Mouse (Mus musculus) MEL (cell line): ENCODE results near the gene Dpysl4. TPM values are rescaled to one million over a fixed set of nuclear protein-coding genes. Genes with fewer than 3 reads are reported as not detected.

Source experiments
- DNase-seq: peaks from one replicate; pipeline ENCODE4 v3.0.0; 2011; ENCODE audit warnings: low read depth, low spot score
- H3K27ac ChIP-seq: 2 replicates; pipeline ENCODE4 v1.5.1; 2012; ENCODE audit warnings: low read depth, mild to moderate bottlenecking, control low read depth, low read length, moderate library complexity; ENCODE audit not compliant: control insufficient read depth
- H3K27me3 ChIP-seq, 2 experiments: fragments of 150-350 bp in 1 of 2; sonication (generic) in 1 of 2; 2 replicates each; pipeline ENCODE4 v1.6.1; 2012; ENCODE audit warnings: low read length in 2 of 2, mild to moderate bottlenecking in 2 of 2, improper control_type of control experiment in 1 of 2, moderate library complexity in 1 of 2; ENCODE audit not compliant: insufficient read depth in 2 of 2, control insufficient read depth in 1 of 2
- H3K36me3 ChIP-seq, 2 experiments: 2 replicates each; pipeline ENCODE4 v1.6.1; 2012 to 2014; ENCODE audit warnings: low read length in 2 of 2, improper control_type of control experiment in 1 of 2, inconsistent platforms in 1 of 2, mild to moderate bottlenecking in 1 of 2; ENCODE audit not compliant: insufficient read depth in 2 of 2, control insufficient read depth in 1 of 2
- H3K4me1 ChIP-seq, 2 experiments: fragments of 150-350 bp in 1 of 2; sonication (generic) in 1 of 2; 2 replicates each; pipeline ENCODE4 v1.6.1; 2012; ENCODE audit warnings: low read length in 2 of 2, improper control_type of control experiment in 1 of 2, mild to moderate bottlenecking in 1 of 2; ENCODE audit not compliant: insufficient read depth in 2 of 2, control insufficient read depth in 1 of 2
- H3K4me3 ChIP-seq, 2 experiments: fragments of 150-350 bp in 1 of 2; sonication (generic) in 1 of 2; 2 replicates each; pipeline ENCODE4 v1.5.1; 2012; ENCODE audit warnings: low read depth in 2 of 2, low read length in 2 of 2, mild to moderate bottlenecking in 2 of 2, moderate library complexity in 2 of 2, control low read depth in 1 of 2, improper control_type of control experiment in 1 of 2; ENCODE audit not compliant: control insufficient read depth in 1 of 2, insufficient read depth in 1 of 2
- H3K79me2 ChIP-seq: 2 replicates; pipeline ENCODE4 v1.6.1; 2012; ENCODE audit warnings: mild to moderate bottlenecking, low read length, moderate library complexity; ENCODE audit not compliant: control insufficient read depth, poor library complexity, insufficient read depth
- H3K9ac ChIP-seq: 2 replicates; pipeline ENCODE4 v1.6.1; 2012; ENCODE audit warnings: low read depth, mild to moderate bottlenecking, control low read depth, low read length, moderate library complexity; ENCODE audit not compliant: control insufficient read depth, poor library complexity, severe bottlenecking
- H3K9me3 ChIP-seq: fragments of 150-350 bp; sonication (generic); replicated peaks from 2 replicates; pipeline ENCODE4 v1.6.1; 2012; ENCODE audit warnings: mild to moderate bottlenecking, low read length, improper control_type of control experiment, moderate library complexity; ENCODE audit not compliant: insufficient read depth
- BHLHE40 ChIP-seq: IDR thresholded peaks from 2 replicates; pipeline ENCODE4 v1.6.1; 2012; ENCODE audit warnings: low read depth, mild to moderate bottlenecking, inconsistent platforms, low read length, improper control_type of control experiment, borderline replicate concordance
- CHD1 ChIP-seq: IDR thresholded peaks from 2 replicates; pipeline ENCODE4 v1.6.1; 2012; ENCODE audit warnings: low read depth, mild to moderate bottlenecking, inconsistent platforms, low read length, improper control_type of control experiment
- CHD2 ChIP-seq: IDR thresholded peaks from 2 replicates; pipeline ENCODE4 v1.6.1; 2011; ENCODE audit warnings: low read length, improper control_type of control experiment
- CTCF ChIP-seq, 3 experiments: IDR thresholded peaks in 2 of 3; conservative IDR thresholded peaks in 1 of 3; 2 replicates each; pipeline ENCODE4 v1.5.1; 2011 to 2012; ENCODE audit warnings: low read length in 3 of 3, low read depth in 2 of 3, mild to moderate bottlenecking in 2 of 3, improper control_type of control experiment in 1 of 3, inconsistent platforms in 1 of 3, mixed read lengths in 1 of 3, moderate library complexity in 1 of 3; ENCODE audit not compliant: control insufficient read depth in 1 of 3, insufficient read depth in 1 of 3, poor library complexity in 1 of 3, severe bottlenecking in 1 of 3
- ELF1 ChIP-seq: IDR thresholded peaks from 2 replicates; pipeline ENCODE4 v1.6.1; 2014; ENCODE audit warnings: low read depth, mild to moderate bottlenecking, inconsistent platforms, low read length, improper control_type of control experiment, moderate library complexity
- EP300 ChIP-seq, 2 experiments: IDR thresholded peaks; 2 replicates each; pipeline ENCODE4 v1.6.1; 2011; ENCODE audit warnings: improper control_type of control experiment in 2 of 2, low read length in 2 of 2, low read depth in 1 of 2, mild to moderate bottlenecking in 1 of 2
- ETS1 ChIP-seq: IDR thresholded peaks from 2 replicates; pipeline ENCODE4 v1.6.1; 2012; ENCODE audit warnings: low read depth, mild to moderate bottlenecking, inconsistent platforms, low read length, improper control_type of control experiment, moderate library complexity
- GABPA ChIP-seq: IDR thresholded peaks from 2 replicates; pipeline ENCODE4 v1.6.1; 2012; ENCODE audit warnings: low read depth, mild to moderate bottlenecking, inconsistent platforms, low read length, improper control_type of control experiment, moderate library complexity
- GATA1 ChIP-seq: IDR thresholded peaks from 2 replicates; pipeline ENCODE4 v1.6.1; 2011; ENCODE audit warnings: low read depth, low read length, improper control_type of control experiment
- JUND ChIP-seq: IDR thresholded peaks from 2 replicates; pipeline ENCODE4 v1.6.1; 2011; ENCODE audit warnings: low read depth, mild to moderate bottlenecking, improper control_type of control experiment, low read length
- KAT2A ChIP-seq: conservative IDR thresholded peaks from 2 replicates; pipeline ENCODE4 v1.6.1; 2012; ENCODE audit warnings: low read depth, low read length, improper control_type of control experiment, inconsistent platforms
- MAFK ChIP-seq: IDR thresholded peaks from 2 replicates; pipeline ENCODE4 v1.6.1; 2011; ENCODE audit warnings: low read depth, mild to moderate bottlenecking, low read length, improper control_type of control experiment, borderline replicate concordance
- MAZ ChIP-seq: IDR thresholded peaks from 2 replicates; pipeline ENCODE4 v1.6.1; 2012; ENCODE audit warnings: low read depth, mild to moderate bottlenecking, inconsistent platforms, low read length, improper control_type of control experiment
- MEF2A ChIP-seq: IDR thresholded peaks from 2 replicates; pipeline ENCODE4 v1.6.1; 2014; ENCODE audit warnings: low read depth, mild to moderate bottlenecking, inconsistent platforms, low read length, improper control_type of control experiment; ENCODE audit not compliant: poor library complexity, insufficient replicate concordance, severe bottlenecking; ENCODE audit errors: extremely low read depth
- MYB ChIP-seq: IDR thresholded peaks from 2 replicates; pipeline ENCODE4 v1.6.1; 2011; ENCODE audit warnings: mild to moderate bottlenecking, low read depth, low read length, improper control_type of control experiment
- MYC ChIP-seq: IDR thresholded peaks from 2 replicates; pipeline ENCODE4 v1.6.1; 2011; ENCODE audit warnings: low read depth, mild to moderate bottlenecking, low read length, improper control_type of control experiment, moderate library complexity
- NELFE ChIP-seq: IDR thresholded peaks from 2 replicates; pipeline ENCODE4 v1.6.1; 2011; ENCODE audit warnings: low read depth, low read length, improper control_type of control experiment
- NRF1 ChIP-seq: IDR thresholded peaks from 2 replicates; pipeline ENCODE4 v1.6.1; 2014; ENCODE audit warnings: low read depth, mild to moderate bottlenecking, inconsistent platforms, low read length, improper control_type of control experiment, moderate library complexity; ENCODE audit not compliant: poor library complexity, insufficient read depth, severe bottlenecking
- POLR2A ChIP-seq, 2 experiments: IDR thresholded peaks; 2 replicates each; pipeline ENCODE4 v1.6.1; 2011 to 2012; ENCODE audit warnings: low read length in 2 of 2, mild to moderate bottlenecking in 2 of 2, control low read depth in 1 of 2, improper control_type of control experiment in 1 of 2, low read depth in 1 of 2, moderate library complexity in 1 of 2; ENCODE audit not compliant: control insufficient read depth in 1 of 2, insufficient read depth in 1 of 2, poor library complexity in 1 of 2
- RAD21 ChIP-seq: IDR thresholded peaks from 2 replicates; pipeline ENCODE4 v1.6.1; 2011; ENCODE audit warnings: mild to moderate bottlenecking, low read depth, low read length, improper control_type of control experiment
- RCOR1 ChIP-seq: IDR thresholded peaks from 2 replicates; pipeline ENCODE4 v1.6.1; 2012; ENCODE audit warnings: low read depth, mild to moderate bottlenecking, inconsistent platforms, low read length, improper control_type of control experiment
- SIN3A ChIP-seq: IDR thresholded peaks from 2 replicates; pipeline ENCODE4 v1.6.1; 2012; ENCODE audit warnings: low read length, improper control_type of control experiment, inconsistent platforms
- SMC3 ChIP-seq: IDR thresholded peaks from 2 replicates; pipeline ENCODE4 v1.6.1; 2011; ENCODE audit warnings: low read depth, low read length, improper control_type of control experiment
- TAL1 ChIP-seq: IDR thresholded peaks from 2 replicates; pipeline ENCODE4 v1.6.1; 2012; ENCODE audit warnings: mild to moderate bottlenecking, inconsistent platforms, low read length, moderate library complexity, mixed read lengths
- TBP ChIP-seq: IDR thresholded peaks from 2 replicates; pipeline ENCODE4 v1.8.0; 2011; ENCODE audit warnings: low read depth, low read length, improper control_type of control experiment
- TCF12 ChIP-seq: IDR thresholded peaks from 2 replicates; pipeline ENCODE4 v1.6.1; 2014; ENCODE audit warnings: low read depth, mild to moderate bottlenecking, inconsistent platforms, low read length, improper control_type of control experiment, moderate library complexity
- USF2 ChIP-seq, 2 experiments: IDR thresholded peaks; 2 replicates each; pipeline ENCODE4 v1.6.1; 2011 to 2012; ENCODE audit warnings: improper control_type of control experiment in 2 of 2, low read length in 2 of 2, borderline replicate concordance in 1 of 2, inconsistent platforms in 1 of 2, low read depth in 1 of 2, mild to moderate bottlenecking in 1 of 2; ENCODE audit not compliant: insufficient read depth in 1 of 2
- ZC3H11A ChIP-seq: IDR thresholded peaks from 2 replicates; pipeline ENCODE4 v1.6.1; 2012; ENCODE audit warnings: low read depth, mild to moderate bottlenecking, inconsistent platforms, low read length, improper control_type of control experiment
- ZKSCAN1 ChIP-seq: IDR thresholded peaks from 2 replicates; pipeline ENCODE4 v1.6.1; 2012; ENCODE audit warnings: low read depth, mild to moderate bottlenecking, inconsistent platforms, low read length, improper control_type of control experiment, moderate library complexity
- ZMIZ1 ChIP-seq: IDR thresholded peaks from 2 replicates; pipeline ENCODE4 v1.6.1; 2012; ENCODE audit warnings: low read depth, mild to moderate bottlenecking, inconsistent platforms, low read length, improper control_type of control experiment, moderate library complexity
- polyA plus RNA-seq, 2 experiments: library from polyadenylated mRNA; stranded (reverse) in 1 of 2; unstranded in 1 of 2; fragments of >175 nt in 1 of 2; fragments of >200 nt in 1 of 2; gene quantifications; 2 replicates each; pipeline versions ENCODE4 v1.2.1 to v1.2.4; 2012; ENCODE audit warnings: low replicate concordance in 2 of 2, low read depth in 1 of 2; ENCODE audit not compliant: insufficient read length in 2 of 2, insufficient read depth in 1 of 2, missing spikeins in 1 of 2
- total RNA-seq: library from RNA; depleted of rRNA; stranded (reverse); fragments of 300-350 nt; gene quantifications from 2 replicates; pipeline ENCODE4 v1.2.3, GENCODE M21; 2012

Dpysl4 gene
- total and polyA plus RNA-seq, 3 experiments: not detected

DNA sequence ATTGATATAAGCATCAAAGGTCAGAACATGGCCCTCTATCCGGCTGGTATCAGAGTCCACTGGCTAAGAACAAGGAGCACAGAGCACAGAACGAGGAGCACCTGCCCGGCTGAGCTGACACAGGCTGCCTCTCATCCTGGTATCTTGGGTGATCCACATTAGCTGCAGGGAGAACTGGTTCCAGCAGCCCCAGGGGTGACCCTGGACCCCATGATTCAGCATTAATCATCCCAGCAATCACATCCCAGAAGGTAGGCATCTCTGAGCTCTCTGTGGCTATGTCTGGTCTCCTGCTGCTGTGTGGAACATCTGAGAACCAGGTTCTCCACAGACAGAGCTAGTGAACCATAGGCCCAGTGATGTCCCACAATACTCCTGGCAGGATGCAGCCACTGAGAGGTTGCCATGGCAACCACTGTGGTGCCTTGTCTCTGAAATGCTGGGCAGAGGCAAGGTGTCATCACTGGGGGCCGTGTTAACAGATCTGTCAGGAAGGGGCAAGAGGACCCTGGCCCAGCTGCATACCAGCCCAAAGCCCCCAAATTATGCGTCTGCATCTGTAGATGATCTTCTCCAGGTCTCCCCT is 51.2 kb downstream of the Dpysl4 start:
- H3K9me3 ChIP-seq: no peaks in the 10 kb centered on the region
- H3K27ac ChIP-seq: no peak overlapping the region
- H3K4me3 ChIP-seq: no peak overlapping the region
- H3K4me1 ChIP-seq: no peaks in the 10 kb centered on the region
- no peak for DNase-seq
- H3K9ac ChIP-seq: no peak overlapping the region
- no peaks in the 10 kb centered on the region for H3K79me2 ChIP-seq
- no peaks in the 10 kb centered on the region for H3K36me3 ChIP-seq
- H3K27me3 ChIP-seq: no peaks in the 10 kb centered on the region
- TF ChIP-seq SIN3A: no peak
- no peak for TF ChIP-seq NRF1
- TF ChIP-seq CHD2: no peak
- no peak for TF ChIP-seq POLR2A (IDR thresholded peaks at IDR 0.05; ENCODE audit: control insufficient read depth in 1 of 2, insufficient read depth in 1 of 2, low read depth in 1 of 2, low read length in 2 of 2, poor library complexity in 1 of 2)
- TF ChIP-seq ZMIZ1: no peak
- no peak for TF ChIP-seq MYB
- no peak for TF ChIP-seq ELF1
- no peak for TF ChIP-seq ZKSCAN1
- TF ChIP-seq JUND: no peak
- no peak for TF ChIP-seq RCOR1
- no peak for TF ChIP-seq TAL1
- no peak for TF ChIP-seq GABPA
- TF ChIP-seq TBP: no peak
- TF ChIP-seq TCF12: no peak
- TF ChIP-seq CTCF (IDR thresholded peaks at IDR 0.05 in 2 of 3, conservative IDR thresholded peaks at IDR 0.05 in 1 of 3; ENCODE audit: control insufficient read depth in 1 of 3, insufficient read depth in 1 of 3, low read depth in 2 of 3, low read length in 3 of 3, poor library complexity in 1 of 3, severe bottlenecking in 1 of 3): no peak
- no peak for TF ChIP-seq MAZ
- no peak for TF ChIP-seq ZC3H11A
- TF ChIP-seq EP300 (IDR thresholded peaks at IDR 0.05; ENCODE audit: low read depth in 1 of 2, low read length in 2 of 2): no peak
- no peak for TF ChIP-seq GATA1

DNA sequence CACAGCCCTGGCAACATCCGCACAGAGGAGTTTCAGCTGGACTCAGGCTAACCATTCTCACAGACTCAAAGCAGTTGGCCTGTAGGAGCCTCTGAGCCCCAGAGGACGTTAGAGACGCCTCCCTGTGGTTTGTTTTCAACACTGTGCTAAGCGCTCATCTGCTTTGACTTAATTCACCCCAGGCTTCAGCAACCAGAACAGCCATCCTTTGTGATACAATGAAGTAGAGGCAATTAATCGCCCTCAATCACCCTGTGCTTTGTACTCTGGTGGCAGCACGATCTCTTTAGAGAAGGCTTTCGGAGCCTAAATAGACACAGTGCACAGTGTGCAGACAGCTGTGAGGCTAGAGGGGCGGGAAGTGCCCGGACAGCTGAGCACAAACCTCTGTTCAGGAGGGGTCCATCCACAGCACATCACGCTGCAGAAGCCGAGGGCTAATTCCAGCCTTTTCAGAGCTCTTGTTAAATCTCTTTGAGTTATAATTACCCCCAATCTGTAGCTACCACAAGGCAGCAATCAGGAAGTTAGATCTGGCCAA is 54.2 kb downstream of the Dpysl4 start:
- Histone ChIP-seq H3K9ac (no peak overlapping the region), H3K27me3 (no peaks in the 10 kb centered on the region), H3K4me3 (no peak overlapping the region), H3K79me2 (no peaks in the 10 kb centered on the region), H3K9me3 (no peaks in the 10 kb centered on the region), H3K4me1 (no peaks in the 10 kb centered on the region), H3K27ac (no peak overlapping the region), H3K36me3 (no peaks in the 10 kb centered on the region)
- TF ChIP-seq KAT2A (no peak), CHD1 (no peak), ETS1 (no peak), JUND (no peak), ZKSCAN1 (no peak), EP300 (IDR thresholded peaks at IDR 0.05; ENCODE audit: low read depth in 1 of 2, low read length in 2 of 2) (no peak), RAD21 (no peak), MAFK (no peak), ZC3H11A (no peak), USF2 (IDR thresholded peaks at IDR 0.05; ENCODE audit: borderline replicate concordance in 1 of 2, insufficient read depth in 1 of 2, low read depth in 1 of 2, low read length in 2 of 2) (no peak), NRF1 (no peak), BHLHE40 (no peak), MYC (no peak), GATA1 (no peak), POLR2A (IDR thresholded peaks at IDR 0.05; ENCODE audit: control insufficient read depth in 1 of 2, insufficient read depth in 1 of 2, low read depth in 1 of 2, low read length in 2 of 2, poor library complexity in 1 of 2) (no peak), NELFE (no peak), MEF2A (no peak), SMC3 (no peak), MAZ (no peak), TBP (no peak)
- no peak for DNase-seq
